ENCODE assay signal across 9 mouse cellular contexts in genomic region chr17:56251136-56251829, GRCm38 (mm10). TPM values are rescaled to one million over a fixed set of nuclear protein-coding genes. Genes with fewer than 3 reads are reported as not detected.
DNase-seq lines count a peak whose midpoint lies in the region; ATAC-seq and TF ChIP-seq lines count a peak whose summit lies in the region.
"Had no signal": no experiment of that assay in that cellular context is flagged by ENCODE, and none has a peak within 500 bp of the region (broad histone marks: within the 10 kb centered on the region; RNA-seq: fewer than 3 reads in every experiment).

No protein-coding gene starts in this region.

- no peaks in the 10 kb centered on the region for H3K36me3 ChIP-seq in kidney, embryonic 15.5 days
- H3K36me3 ChIP-seq in liver, embryonic 14.5 days (replicated peaks; ENCODE audit: control insufficient read depth, insufficient read depth, low read depth), result no peaks in the 10 kb centered on the region
- no peaks in the 10 kb centered on the region for H3K36me3 ChIP-seq in neural tube, embryonic 12.5 days

- no peak overlapping the region for H3K4me3 ChIP-seq in kidney, embryonic 15.5 days (replicated peaks)
- H3K4me3 ChIP-seq in liver, embryonic 14.5 days (ENCODE audit: insufficient read depth in 1 of 2, low read depth in 2 of 2, low read length in 2 of 2), result no peak overlapping the region
- H3K4me3 ChIP-seq in neural tube, embryonic 12.5 days, result no peak overlapping the region

- no peaks in the 10 kb centered on the region for H3K9me3 ChIP-seq in kidney, embryonic 15.5 days (replicated peaks)
- no peaks in the 10 kb centered on the region for H3K9me3 ChIP-seq in liver, embryonic 14.5 days (ENCODE audit: control insufficient read depth, low read length)
- H3K9me3 ChIP-seq in neural tube, embryonic 12.5 days, result no peaks in the 10 kb centered on the region

- 0 out of 2 replicates have a peak overlapping the region, but pooled peaks have one; percentile 28 for H3K4me2 ChIP-seq in kidney, embryonic 15.5 days
- H3K4me2 ChIP-seq in liver, embryonic 14.5 days (ENCODE audit: low read depth), result no peak overlapping the region
- peak overlapping the region; percentile 37 for H3K4me2 ChIP-seq in neural tube, embryonic 12.5 days (replicated peaks)

- no peak for ATAC-seq in kidney, embryonic 15.5 days (replicated peaks; ENCODE audit: low FRiP score)
- ATAC-seq in liver, embryonic 14.5 days (ENCODE audit: insufficient read depth), result no peak
- ATAC-seq in neural tube, embryonic 12.5 days (ENCODE audit: low FRiP score, low read depth), result peak; percentile 44

- no peak for TF ChIP-seq EP300 in liver, embryonic 14.5 days (IDR thresholded peaks at IDR 0.05; ENCODE audit: low read depth)

- 0 out of 2 replicates have a peak overlapping the region, but pooled peaks have one; percentile 27 for H3K27ac ChIP-seq in kidney, embryonic 15.5 days
- no peak overlapping the region for H3K27ac ChIP-seq in liver, embryonic 14.5 days
- no peak overlapping the region; the same call in 1 of the 2 replicates for H3K27ac ChIP-seq in neural tube, embryonic 12.5 days

- H3K4me1 ChIP-seq in kidney, embryonic 15.5 days, result peaks cover 15% of the 10 kb centered on the region
- H3K4me1 ChIP-seq in liver, embryonic 14.5 days (replicated peaks; ENCODE audit: control insufficient read depth in 2 of 2, insufficient read depth in 2 of 2, low read length in 1 of 2), result no peaks in the 10 kb centered on the region; a peak in 1 of 4 replicates
- H3K4me1 ChIP-seq in neural tube, embryonic 12.5 days, result peaks cover 13% of the 10 kb centered on the region

- TF ChIP-seq CTCF in liver, embryonic 14.5 days (IDR thresholded peaks at IDR 0.05; ENCODE audit: low read depth), result peak; percentile 76

- DNase-seq in 3T3-L1 (ENCODE audit: low read depth, low spot score) (peak; percentile 85), ES-CJ7 (ENCODE audit: low read depth, low spot score) (peak; percentile 81)
- peak; percentile 82 to 90 for DNase-seq in cerebellum, postnatal 14 days
- DNase-seq in gastrocnemius, adult 8-10 months (ENCODE audit: low spot score in 2 of 2), result peak; percentile 44 to 54
- no peak for DNase-seq in liver, embryonic 14.5 days (ENCODE audit: low read depth in 3 of 3, low spot score in 3 of 3)
- peak; percentile 83 for DNase-seq in testis, postnatal 10 days (ENCODE audit: low spot score)

- 24% methylated on average over 6 of the region's 6 CpGs for WGBS in kidney, embryonic 15.5 days
- 5% methylated on average over 6 of the region's 6 CpGs for WGBS in liver, embryonic 14.5 days (ENCODE audit: insufficient replicate concordance)
- WGBS in neural tube, embryonic 12.5 days, result 24% methylated on average over 6 of the region's 6 CpGs

- H3K9ac ChIP-seq in kidney, embryonic 15.5 days, result no peak overlapping the region
- no peak overlapping the region for H3K9ac ChIP-seq in liver, embryonic 14.5 days (replicated peaks)
- H3K9ac ChIP-seq in neural tube, embryonic 12.5 days, result no peak overlapping the region

- no peaks in the 10 kb centered on the region for H3K27me3 ChIP-seq in kidney, embryonic 15.5 days
- H3K27me3 ChIP-seq in liver, embryonic 14.5 days (ENCODE audit: control insufficient read depth, insufficient read depth, low read length), result no peaks in the 10 kb centered on the region
- no peaks in the 10 kb centered on the region for H3K27me3 ChIP-seq in neural tube, embryonic 12.5 days (replicated peaks)

RNA-seq across cellular contexts. Expression of gene Fem1a, which starts 5.3 kb away (rescaled TPM):
- 100 to 1,000 TPM; 180 to 201 (median 196) TPM for total RNA-seq in gastrocnemius, adult 8-10 months (2022)
- 13.1 TPM in 2 replicates for polyA plus RNA-seq in kidney, embryonic 15.5 days (2015; fragmentation: Nextera tagmentation; extraction: Ambion mirVana)
- 5.6 and 5.8 TPM in 2 replicates for polyA plus RNA-seq in liver, embryonic 14.5 days (2012; rRNA removed)
- polyA plus RNA-seq in liver, embryonic 14.5 days (2014; fragmentation: Nextera tagmentation; extraction: Ambion mirVana), result 4.9 and 5.8 TPM in 2 replicates
- polyA plus RNA-seq in neural tube, embryonic 12.5 days (2016; fragmentation: Nextera tagmentation; extraction: Ambion mirVana), result 19.9 and 20.6 TPM in 2 replicates

RNA-seq across cellular contexts. Expression of gene Ticam1, which starts 25.3 kb away (rescaled TPM):
- total RNA-seq in gastrocnemius, adult 8-10 months (2022), result 1 to 10 TPM; 1.7 to 2.2 (median 2.0) TPM
- polyA plus RNA-seq in kidney, embryonic 15.5 days (2015; fragmentation: Nextera tagmentation; extraction: Ambion mirVana), result 6.0 and 6.2 TPM in 2 replicates
- 4.9 and 6.8 TPM in 2 replicates for polyA plus RNA-seq in liver, embryonic 14.5 days (2012; rRNA removed)
- 3.4 and 3.8 TPM in 2 replicates for polyA plus RNA-seq in liver, embryonic 14.5 days (2014; fragmentation: Nextera tagmentation; extraction: Ambion mirVana)
- polyA plus RNA-seq in neural tube, embryonic 12.5 days (2016; fragmentation: Nextera tagmentation; extraction: Ambion mirVana), result 1.5 and 2.0 TPM in 2 replicates

RNA-seq across cellular contexts. Expression of gene Dpp9, which starts 32.6 kb away (rescaled TPM):
- 10 to 100 TPM; 37.9 to 45.7 (median 43.0) TPM for total RNA-seq in gastrocnemius, adult 8-10 months (2022)
- 38.9 and 43.8 TPM in 2 replicates for polyA plus RNA-seq in kidney, embryonic 15.5 days (2015; fragmentation: Nextera tagmentation; extraction: Ambion mirVana)
- 14.4 and 16.5 TPM in 2 replicates for polyA plus RNA-seq in liver, embryonic 14.5 days (2012; rRNA removed)
- polyA plus RNA-seq in liver, embryonic 14.5 days (2014; fragmentation: Nextera tagmentation; extraction: Ambion mirVana), result 11.7 and 16.6 TPM in 2 replicates
- 35.0 and 35.1 TPM in 2 replicates for polyA plus RNA-seq in neural tube, embryonic 12.5 days (2016; fragmentation: Nextera tagmentation; extraction: Ambion mirVana)

RNA-seq across cellular contexts. Expression of gene Plin3, which starts 41.4 kb away (rescaled TPM):
- total RNA-seq in gastrocnemius, adult 8-10 months (2022), result 10 to 100 TPM; 22.9 to 44.8 (median 28.7) TPM
- polyA plus RNA-seq in kidney, embryonic 15.5 days (2015; fragmentation: Nextera tagmentation; extraction: Ambion mirVana), result 68.9 and 77.4 TPM in 2 replicates
- polyA plus RNA-seq in liver, embryonic 14.5 days (2012; rRNA removed), result 7.4 and 9.2 TPM in 2 replicates
- 24.2 and 27.2 TPM in 2 replicates for polyA plus RNA-seq in liver, embryonic 14.5 days (2014; fragmentation: Nextera tagmentation; extraction: Ambion mirVana)
- 29.0 and 31.7 TPM in 2 replicates for polyA plus RNA-seq in neural tube, embryonic 12.5 days (2016; fragmentation: Nextera tagmentation; extraction: Ambion mirVana)

RNA-seq across cellular contexts. Expression of gene Arrdc5, which starts 48.8 kb away (rescaled TPM):
- total RNA-seq in gastrocnemius, adult 8-10 months (2022), result not detected
- 0.31 TPM in 1 of 2 replicates, not detected in the other for polyA plus RNA-seq in kidney, embryonic 15.5 days (2015; fragmentation: Nextera tagmentation; extraction: Ambion mirVana)
- not detected in 2 replicates for polyA plus RNA-seq in liver, embryonic 14.5 days (2012; rRNA removed)
- polyA plus RNA-seq in liver, embryonic 14.5 days (2014; fragmentation: Nextera tagmentation; extraction: Ambion mirVana), result not detected in 2 replicates
- not detected in 2 replicates for polyA plus RNA-seq in neural tube, embryonic 12.5 days (2016; fragmentation: Nextera tagmentation; extraction: Ambion mirVana)
- total RNA-seq: gastrocnemius, postnatal 36 days had no signal

Comparison
In these comparisons a context has a peak if more than half of its experiments do, and no peak if none do; other contexts are left out.
1. DNase-seq: peak in 3T3-L1 (single experiment), ES-CJ7 (single experiment), cerebellum, postnatal 14 days (2 of 2), gastrocnemius, adult 8-10 months (2 of 2) and testis, postnatal 10 days (single experiment); none in liver, embryonic 14.5 days (0 of 3).